Mouse (Mus musculus) heart, postnatal 0 days (tissue): ENCODE results near the gene Atp11c. TPM values are rescaled to one million over a fixed set of nuclear protein-coding genes. Genes with fewer than 3 reads are reported as not detected.

Source experiments
- ATAC-seq: fragments of 200-750 bp; cut with Nextera tagmentation; 2 replicates; pipeline ENCODE4 v1.8.0; 2017; ENCODE audit warnings: low read depth, moderate number of reproducible peaks, moderate library complexity; ENCODE audit not compliant: insufficient read depth
- DNase-seq: peaks from one replicate; pipeline ENCODE4 v3.0.0-alpha.2; 2016; ENCODE audit warnings: low spot score
- H3K27ac ChIP-seq: fragments of 300-500 bp; sonication (generic); 2 replicates; pipeline ENCODE4 v1.5.1; 2014; ENCODE audit warnings: low read depth, mild to moderate bottlenecking
- H3K27me3 ChIP-seq: fragments of 300-500 bp; sonication (generic); 2 replicates; pipeline ENCODE4 v1.6.1; 2014; ENCODE audit warnings: low read length, mixed read lengths; ENCODE audit not compliant: control insufficient read depth, insufficient read depth
- H3K36me3 ChIP-seq: fragments of 300-500 bp; sonication (generic); replicated peaks from 2 replicates; pipeline ENCODE4 v1.6.1; 2014; ENCODE audit warnings: low read length, mixed read lengths; ENCODE audit not compliant: control insufficient read depth, insufficient read depth
- H3K4me1 ChIP-seq: fragments of 300-500 bp; sonication (generic); 2 replicates; pipeline ENCODE4 v1.6.1; 2014; ENCODE audit warnings: antibody characterized with exemption; ENCODE audit not compliant: control insufficient read depth, insufficient read depth
- H3K4me2 ChIP-seq: fragments of 300-500 bp; sonication (generic); 2 replicates; pipeline ENCODE4 v1.6.1; 2014; ENCODE audit warnings: low read depth, mild to moderate bottlenecking, low read length, moderate library complexity
- H3K4me3 ChIP-seq: fragments of 300-500 bp; sonication (generic); 2 replicates; pipeline ENCODE4 v1.5.1; 2014; ENCODE audit warnings: low read depth, low read length
- H3K9ac ChIP-seq: fragments of 300-500 bp; sonication (generic); replicated peaks from 2 replicates; pipeline ENCODE4 v1.6.1; 2014; ENCODE audit warnings: low read depth, low read length, mixed read lengths
- H3K9me3 ChIP-seq: fragments of 300-500 bp; sonication (generic); replicated peaks from 2 replicates; pipeline ENCODE4 v1.6.1; 2016; ENCODE audit warnings: low read length; ENCODE audit not compliant: control insufficient read depth
- CTCF ChIP-seq: IDR thresholded peaks from 2 replicates; pipeline ENCODE4 v1.5.1; 2016; ENCODE audit warnings: antibody characterized with exemption, control low read depth, low read depth
- EP300 ChIP-seq: IDR thresholded peaks from 2 replicates; pipeline ENCODE4 v1.6.1; 2016; ENCODE audit warnings: antibody characterized with exemption, low read depth
- WGBS: fragments of 180-500 bp; shearing (Covaris S2); extraction: QIAGEN DNeasy Blood & Tissue Kit; methylation state at CpG from one replicate; pipeline ENCODE4 v1.1.7; 2014; 5-methylcytosine and 5-hydroxymethylcytosine counted together
- polyA plus RNA-seq: library from polyadenylated mRNA; unstranded; fragments of >200 nt; fragmentation: Nextera tagmentation; extraction: Ambion mirVana; gene quantifications from 2 replicates; pipeline ENCODE4 v1.2.1, GENCODE M21; 2015
- total RNA-seq: library from RNA; depleted of rRNA; stranded (reverse); fragments of >200 nt; gene quantifications from 2 replicates; pipeline ENCODE4 v1.2.3, GENCODE M21; 2014; ENCODE audit warnings: low replicate concordance; rRNA removed

Atp11c gene
- total RNA-seq (5.5 and 8.8 TPM in 2 replicates), polyA plus RNA-seq (1.8 and 2.0 TPM in 2 replicates)

DNA sequence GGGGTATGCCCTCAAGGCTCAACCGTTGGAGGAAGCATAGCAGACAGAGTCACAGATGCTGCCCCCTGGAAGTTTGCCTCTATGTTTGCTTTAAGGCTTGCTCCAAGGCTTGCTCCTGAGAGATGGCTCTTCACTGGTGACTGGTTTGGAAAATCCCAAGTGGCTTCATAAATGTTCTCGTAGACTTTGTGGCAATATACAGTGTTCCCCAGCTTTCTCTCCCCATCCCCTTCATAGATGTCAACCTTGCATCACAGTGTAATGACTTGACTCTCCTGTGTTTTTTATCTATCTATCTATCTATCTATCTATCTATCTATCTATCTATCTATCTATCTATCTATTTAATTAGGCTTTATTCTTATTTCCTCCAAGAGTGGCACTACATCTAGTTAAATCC, at the start of gene Atp11c:
Gene Atp11c (minus strand): TSS at position 101 of the 400 bp plus-strand sequence.
- H3K9me3 ChIP-seq = no peaks in the 10 kb centered on the region
- no peak for TF ChIP-seq CTCF
- no peak for TF ChIP-seq EP300
- no peak within 1 kb of the TSS for H3K27ac ChIP-seq
- no peaks in the 10 kb centered on the region for H3K4me1 ChIP-seq
- no peak within 1 kb of the TSS for H3K9ac ChIP-seq
- ATAC-seq (no peak), DNase-seq (no peak)
- no peaks in the 10 kb centered on the region for H3K27me3 ChIP-seq
- H3K4me2 ChIP-seq = no peak within 1 kb of the TSS
- H3K36me3 ChIP-seq = no peaks in the 10 kb centered on the region
- no peak within 1 kb of the TSS for H3K4me3 ChIP-seq
- 77% methylated on average over 2 of the region's 2 CpGs for WGBS

DNA sequence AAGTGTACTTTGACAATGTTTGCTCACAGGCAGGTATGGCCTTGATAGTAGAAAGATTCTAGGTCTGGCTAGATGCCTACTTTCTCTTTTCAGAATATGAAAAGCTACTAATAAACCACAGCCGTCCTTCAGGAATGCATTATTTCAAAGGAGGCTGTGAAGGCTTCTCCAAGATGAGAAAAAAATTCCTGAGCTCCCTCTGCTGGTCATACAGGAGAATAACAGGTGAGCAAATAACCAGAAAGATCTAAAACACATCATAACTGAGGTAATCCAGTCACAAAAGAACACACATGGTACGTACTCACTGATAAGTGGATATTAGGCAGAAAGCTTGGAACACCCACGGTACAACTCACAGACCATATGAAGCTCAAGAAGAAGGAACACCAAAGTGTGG, 16.7 kb upstream of the Atp11c start:
- WGBS = 28% methylated on average over 3 of the region's 3 CpGs
- Histone ChIP-seq H3K27ac (no peak overlapping the region), H3K27me3 (no peaks in the 10 kb centered on the region), H3K36me3 (no peaks in the 10 kb centered on the region), H3K9me3 (no peaks in the 10 kb centered on the region), H3K9ac (no peak overlapping the region), H3K4me1 (no peaks in the 10 kb centered on the region), H3K4me3 (no peak overlapping the region), H3K4me2 (no peak overlapping the region)
- ATAC-seq (no peak), DNase-seq (no peak)
- peak; percentile 41; the same call in 1 of the 2 replicates for TF ChIP-seq CTCF
- TF ChIP-seq EP300 = no peak

GRCm38 (mm10) chrX:60570539-60570938, 22.0 kb downstream of the Atp11c start:
- Histone ChIP-seq H3K27ac (no peak overlapping the region), H3K27me3 (no peaks in the 10 kb centered on the region), H3K36me3 (no peaks in the 10 kb centered on the region), H3K9ac (no peak overlapping the region), H3K4me3 (no peak overlapping the region), H3K9me3 (no peaks in the 10 kb centered on the region), H3K4me1 (no peaks in the 10 kb centered on the region), H3K4me2 (no peak overlapping the region)
- TF ChIP-seq EP300 (no peak), CTCF (no peak)
- 27% methylated on average over 1 of the region's 1 CpGs for WGBS
- ATAC-seq (no peak), DNase-seq (no peak)

- TF ChIP-seq EP300 (no peak), CTCF (no peak)
- no peaks in the 10 kb centered on the region for H3K9me3 ChIP-seq
- DNase-seq = no peak
- no peak for ATAC-seq
- H3K4me1 ChIP-seq = no peaks in the 10 kb centered on the region
- H3K4me3 ChIP-seq = no peak overlapping the region
- no peak overlapping the region for H3K4me2 ChIP-seq
- H3K27ac ChIP-seq = no peak overlapping the region
- H3K36me3 ChIP-seq = no peaks in the 10 kb centered on the region
- H3K27me3 ChIP-seq = no peaks in the 10 kb centered on the region
- no peak overlapping the region for H3K9ac ChIP-seq
Measured at GRCm38 (mm10) chrX:60569047-60569446, 23.5 kb downstream of the Atp11c start.

DNA sequence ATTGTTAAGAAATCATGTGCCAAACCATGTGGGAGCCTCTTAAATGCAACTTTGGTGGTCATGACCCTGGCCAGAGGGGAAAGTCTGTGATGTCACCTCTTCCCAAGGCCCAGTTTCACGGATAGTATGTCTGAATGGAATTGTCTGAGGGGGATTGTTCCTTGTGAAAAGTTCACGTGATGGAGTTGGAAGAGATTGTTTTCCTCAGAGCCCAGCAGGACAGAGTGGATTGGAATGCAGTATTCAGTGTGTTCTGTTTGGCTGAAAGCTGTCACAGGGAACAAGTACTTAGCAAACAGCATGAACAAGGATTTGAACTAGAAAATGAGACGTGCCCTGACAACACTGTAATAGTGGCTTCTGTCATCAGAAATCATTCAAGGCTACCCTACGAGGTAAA, 37.3 kb downstream of the Atp11c start:
- DNase-seq (no peak), ATAC-seq (no peak)
- Histone ChIP-seq H3K27ac (no peak overlapping the region), H3K27me3 (no peaks in the 10 kb centered on the region), H3K4me2 (no peak overlapping the region), H3K9ac (no peak overlapping the region), H3K4me3 (no peak overlapping the region), H3K4me1 (no peaks in the 10 kb centered on the region), H3K9me3 (no peaks in the 10 kb centered on the region), H3K36me3 (no peaks in the 10 kb centered on the region)
- TF ChIP-seq EP300 (no peak), CTCF (no peak)
- WGBS = 51% methylated on average over 4 of the region's 4 CpGs

DNA sequence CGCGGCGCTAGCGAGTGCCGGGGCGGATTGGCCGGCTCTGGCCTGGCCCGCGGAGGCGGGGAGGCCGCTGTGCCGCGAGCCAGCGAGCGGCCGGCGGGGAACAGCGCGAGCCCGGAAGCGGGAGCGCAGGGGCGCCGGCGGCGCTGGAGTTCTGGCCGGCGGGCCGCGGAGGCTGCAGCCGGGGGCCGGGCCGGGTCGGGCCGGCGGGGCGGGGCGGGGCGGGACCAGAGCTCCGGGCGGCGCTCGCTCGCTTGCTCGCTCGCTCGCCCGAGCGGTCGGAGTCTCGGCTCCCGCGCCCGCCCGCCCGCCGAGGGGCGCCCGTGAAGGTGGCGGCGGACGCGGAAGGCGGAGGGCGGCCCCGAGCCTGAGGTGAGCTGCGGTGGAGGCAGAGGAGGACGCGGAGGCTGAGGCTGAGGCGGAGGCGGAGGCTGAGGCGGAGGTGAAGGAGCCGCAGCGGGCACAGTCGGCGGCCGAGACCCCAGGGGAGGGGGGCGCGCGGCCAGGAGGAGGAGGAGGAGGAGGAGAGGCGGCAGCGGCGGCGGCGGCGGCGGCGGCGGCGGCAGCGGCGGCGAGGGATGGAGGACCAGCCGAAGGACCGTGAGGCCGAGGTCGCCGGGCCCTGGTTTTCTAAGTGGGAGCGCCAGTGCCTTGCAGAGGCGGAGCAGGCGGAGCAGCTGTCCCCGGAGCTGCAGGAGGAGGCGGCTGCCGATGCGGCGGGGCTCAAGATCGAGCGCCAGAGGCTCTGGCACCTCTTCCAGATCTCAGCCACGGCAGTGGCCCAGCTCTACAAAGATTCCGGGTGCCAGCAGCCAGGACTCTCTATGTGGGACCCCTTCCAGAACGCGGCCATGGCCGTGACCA, 44.8 kb downstream of the Atp11c start:
- Histone ChIP-seq H3K27ac (no peak overlapping the region), H3K27me3 (peaks cover 20% of the 10 kb centered on the region), H3K4me1 (no peaks in the 10 kb centered on the region), H3K36me3 (no peaks in the 10 kb centered on the region), H3K4me2 (peak overlapping the region; percentile 72), H3K9me3 (no peaks in the 10 kb centered on the region), H3K4me3 (peak overlapping the region; percentile 58), H3K9ac (peak overlapping the region; percentile 20; the same call in 1 of the 2 replicates)
- WGBS = 10% methylated on average over 51 of the region's 113 CpGs
- DNase-seq (no peak), ATAC-seq (peak; percentile 86)
- TF ChIP-seq CTCF = no peak
- TF ChIP-seq EP300 = no peak
